Mouse (Mus musculus): Measurements from ENCODE around the gene Cxcl5. TPM values are rescaled to one million over a fixed set of nuclear protein-coding genes. Genes with fewer than 3 reads are reported as not detected.
A peak's percentile ranks its signal among the peaks of the same experiment; 100 is the strongest.

Cxcl5 gene
- polyA plus RNA-seq, 1 experiment from 2014 or later, result 0.34 TPM

DNA sequence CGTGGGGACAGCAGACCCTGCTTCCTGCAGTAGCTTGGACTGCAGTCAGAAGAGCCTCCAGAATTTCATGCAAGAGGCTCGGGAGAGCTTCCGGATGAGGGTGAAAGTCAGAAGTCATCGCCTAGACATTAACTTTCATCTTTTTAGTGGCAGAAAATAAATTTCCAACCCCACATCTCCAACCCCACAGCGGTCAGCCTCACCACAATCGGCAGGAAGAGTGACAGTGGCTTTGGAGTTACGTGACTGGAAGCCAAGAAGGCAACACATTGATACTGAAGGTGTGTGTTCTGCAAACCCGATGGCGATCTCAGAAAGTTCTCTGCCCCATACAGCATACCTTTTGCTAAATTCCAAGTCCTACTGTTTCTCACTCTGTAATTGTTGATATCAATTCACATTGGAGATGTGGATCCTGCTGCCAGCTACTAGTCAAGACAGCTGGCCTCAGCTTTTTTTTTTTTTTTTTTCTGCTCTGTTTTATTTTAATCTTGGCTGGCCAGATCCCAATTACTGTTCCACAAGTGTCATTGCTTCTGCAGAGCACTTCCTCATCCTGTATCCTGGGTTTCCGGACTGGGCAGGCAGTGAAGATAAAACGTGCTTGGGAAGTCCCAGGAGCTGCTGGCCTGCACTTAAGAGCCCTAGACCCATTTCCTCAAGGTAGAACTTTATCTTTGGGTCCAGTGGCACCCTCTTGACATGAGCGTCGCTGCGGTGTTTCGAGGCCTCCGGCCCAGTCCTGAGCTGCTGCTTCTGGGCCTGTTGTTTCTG lies 12.9 kb downstream of the Cxcl5 start, which contains the start of gene Pf4:
Gene Pf4 (plus strand): TSS at position 556 of the 774 bp plus-strand sequence.
- 78% methylated on average over 16 of the region's 16 CpGs for WGBS

GRCm38 (mm10) chr5:90775562-90775961 lies 16.4 kb downstream of the Cxcl5 start:
- H3K4me2 ChIP-seq (ENCODE audit: low read length), result no peak overlapping the region
- H3K36me3 ChIP-seq (ENCODE audit: control insufficient read depth, insufficient read depth, low read length), result no peaks in the 10 kb centered on the region
- 83% methylated on average over 5 of the region's 5 CpGs for WGBS
- no peak for ATAC-seq (replicated peaks; ENCODE audit: low FRiP score, low TSS enrichment, low read depth)
- no peak overlapping the region for H3K27ac ChIP-seq (ENCODE audit: low read depth)
- H3K4me3 ChIP-seq (ENCODE audit: low read depth, low read length), result no peak overlapping the region
- no peaks in the 10 kb centered on the region; the same call in 1 of the 2 replicates for H3K4me1 ChIP-seq (replicated peaks; ENCODE audit: control insufficient read depth, insufficient read depth, low read length)
- H3K9me3 ChIP-seq (ENCODE audit: control insufficient read depth, low read length), result no peaks in the 10 kb centered on the region
- H3K9ac ChIP-seq (ENCODE audit: low read length), result no peak overlapping the region
- no peaks in the 10 kb centered on the region for H3K27me3 ChIP-seq (replicated peaks; ENCODE audit: control insufficient read depth, insufficient read depth, low read length)
- DNase-seq (ENCODE audit: low spot score), result no peak

More for the DNA sequence above, 12.9 kb downstream of the Cxcl5 start, which contains the start of gene Pf4:
- no peaks in the 10 kb centered on the region for H3K9me3 ChIP-seq (ENCODE audit: control insufficient read depth, low read length)
- ATAC-seq (replicated peaks; ENCODE audit: low FRiP score, low TSS enrichment, low read depth) (no peak), DNase-seq (ENCODE audit: low spot score) (no peak)
- H3K27me3 ChIP-seq (replicated peaks; ENCODE audit: control insufficient read depth, insufficient read depth, low read length), result no peaks in the 10 kb centered on the region
- H3K4me2 ChIP-seq (ENCODE audit: low read length), result no peak within 1 kb of the TSS
- H3K4me3 ChIP-seq (ENCODE audit: low read depth, low read length), result no peak within 1 kb of the TSS
- H3K27ac ChIP-seq (ENCODE audit: low read depth), result no peak within 1 kb of the TSS
- H3K9ac ChIP-seq (ENCODE audit: low read length), result no peak within 1 kb of the TSS
- H3K36me3 ChIP-seq (ENCODE audit: control insufficient read depth, insufficient read depth, low read length), result no peaks in the 10 kb centered on the region
- H3K4me1 ChIP-seq (replicated peaks; ENCODE audit: control insufficient read depth, insufficient read depth, low read length), result no peaks in the 10 kb centered on the region; the same call in 1 of the 2 replicates

DNA sequence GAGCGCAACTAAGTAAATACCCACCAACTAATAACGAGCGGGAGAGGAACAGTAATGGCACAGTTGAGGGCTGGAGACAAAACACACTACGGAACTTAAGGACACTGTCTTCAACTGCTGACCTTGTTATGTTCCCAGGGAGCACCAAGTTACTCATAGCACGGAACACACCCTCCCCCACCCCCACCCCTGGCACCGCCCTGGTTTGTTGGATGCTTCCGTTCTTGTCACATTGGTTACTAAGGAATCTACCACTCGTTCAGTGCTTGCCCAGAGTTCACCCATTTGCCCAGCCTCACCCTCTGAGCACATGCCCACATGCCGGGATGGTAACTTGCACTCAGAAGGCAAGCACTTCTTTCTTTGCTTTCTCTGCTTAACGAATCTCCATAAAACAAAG lies 18.5 kb downstream of the Cxcl5 start:
- no peaks in the 10 kb centered on the region for H3K4me1 ChIP-seq (replicated peaks; ENCODE audit: control insufficient read depth, insufficient read depth, low read length)
- no peaks in the 10 kb centered on the region for H3K27me3 ChIP-seq (replicated peaks; ENCODE audit: control insufficient read depth, insufficient read depth, low read length)
- ATAC-seq (replicated peaks; ENCODE audit: low FRiP score, low TSS enrichment, low read depth) (no peak), DNase-seq (ENCODE audit: low spot score) (no peak)
- no peak overlapping the region for H3K4me3 ChIP-seq (ENCODE audit: low read depth, low read length)
- H3K4me2 ChIP-seq (ENCODE audit: low read length), result no peak overlapping the region
- H3K9me3 ChIP-seq (ENCODE audit: control insufficient read depth, low read length), result no peaks in the 10 kb centered on the region
- WGBS, result 84% methylated on average over 10 of the region's 10 CpGs
- H3K27ac ChIP-seq (ENCODE audit: low read depth), result no peak overlapping the region
- no peaks in the 10 kb centered on the region for H3K36me3 ChIP-seq (ENCODE audit: control insufficient read depth, insufficient read depth, low read length)
- H3K9ac ChIP-seq (ENCODE audit: low read length), result no peak overlapping the region

DNA sequence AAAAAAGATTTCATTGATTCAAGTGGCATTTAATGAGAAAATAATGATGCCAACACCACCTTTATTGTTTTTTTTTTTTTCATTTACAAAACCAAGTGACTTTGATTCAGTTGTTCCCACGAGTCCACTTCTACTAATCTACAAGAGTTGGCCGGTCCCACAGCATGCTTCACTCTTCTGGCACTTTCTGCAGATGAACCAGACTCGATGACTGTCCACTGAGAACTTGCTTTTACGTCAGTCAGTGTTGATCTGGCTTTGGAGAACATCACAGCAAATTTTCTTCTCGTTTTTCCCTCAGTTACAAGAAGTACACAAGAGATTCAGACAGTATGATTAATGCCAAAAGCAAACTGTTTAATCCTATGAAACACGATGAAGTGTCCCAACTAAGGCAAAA lies 19.7 kb downstream of the Cxcl5 start:
- WGBS, result 76% methylated on average over 6 of the region's 6 CpGs
- ATAC-seq (replicated peaks; ENCODE audit: low FRiP score, low TSS enrichment, low read depth), result no peak
- no peaks in the 10 kb centered on the region for H3K36me3 ChIP-seq (ENCODE audit: control insufficient read depth, insufficient read depth, low read length)
- H3K27me3 ChIP-seq (replicated peaks; ENCODE audit: control insufficient read depth, insufficient read depth, low read length), result no peaks in the 10 kb centered on the region
- H3K4me2 ChIP-seq (ENCODE audit: low read length), result no peak overlapping the region
- no peak for DNase-seq (ENCODE audit: low spot score)
- no peak overlapping the region for H3K9ac ChIP-seq (ENCODE audit: low read length)
- no peak overlapping the region for H3K27ac ChIP-seq (ENCODE audit: low read depth)
- H3K9me3 ChIP-seq (ENCODE audit: control insufficient read depth, low read length), result no peaks in the 10 kb centered on the region
- no peaks in the 10 kb centered on the region for H3K4me1 ChIP-seq (replicated peaks; ENCODE audit: control insufficient read depth, insufficient read depth, low read length)
- H3K4me3 ChIP-seq (ENCODE audit: low read depth, low read length), result no peak overlapping the region

DNA sequence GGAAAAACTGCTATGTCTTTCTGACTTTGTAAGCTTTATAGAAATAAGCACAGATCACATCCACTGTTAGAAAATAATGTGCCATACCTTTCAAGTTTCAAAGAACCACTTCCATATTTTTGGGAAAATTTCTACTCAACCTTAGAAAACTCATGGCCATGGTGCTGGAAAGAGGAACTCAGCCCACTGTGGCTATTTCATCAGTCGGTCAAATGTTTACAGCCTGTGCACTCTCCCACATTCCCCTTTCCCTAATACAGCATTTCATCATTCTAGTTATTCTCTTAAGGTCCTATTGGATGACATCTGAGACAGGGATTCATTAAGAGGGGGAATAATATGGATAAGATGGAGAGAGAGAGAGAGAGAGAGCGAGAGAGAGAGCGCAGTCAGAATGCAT lies 24.5 kb downstream of the Cxcl5 start:
- ATAC-seq (replicated peaks; ENCODE audit: low FRiP score, low TSS enrichment, low read depth), result no peak
- whole genome bisulfite sequencing, result 79% methylated on average over 3 of the region's 3 CpGs

GRCm38 (mm10) chr5:90785659-90786588 lies 26.8 kb downstream of the Cxcl5 start, which contains the start of gene Cxcl3:
Cxcl3 (plus strand) TSS chr5:90786103.
- Histone ChIP-seq H3K4me2 (ENCODE audit: low read length) (peak within 1 kb of the TSS; percentile 58), H3K4me1 (replicated peaks; ENCODE audit: control insufficient read depth, insufficient read depth, low read length) (no peaks in the 10 kb centered on the region), H3K27me3 (replicated peaks; ENCODE audit: control insufficient read depth, insufficient read depth, low read length) (no peaks in the 10 kb centered on the region), H3K36me3 (ENCODE audit: control insufficient read depth, insufficient read depth, low read length) (no peaks in the 10 kb centered on the region), H3K9ac (ENCODE audit: low read length) (no peak within 1 kb of the TSS), H3K9me3 (ENCODE audit: control insufficient read depth, low read length) (no peaks in the 10 kb centered on the region), H3K4me3 (ENCODE audit: low read depth, low read length) (peak within 1 kb of the TSS; percentile 21), H3K27ac (ENCODE audit: low read depth) (no peak within 1 kb of the TSS)
- 20% methylated on average over 24 of the region's 26 CpGs for WGBS
- DNase-seq (ENCODE audit: low spot score), result peak; percentile 70
- ATAC-seq (replicated peaks; ENCODE audit: low FRiP score, low TSS enrichment, low read depth), result peak; percentile 88

More for the DNA sequence above, 24.5 kb downstream of the Cxcl5 start:
- no peak overlapping the region for H3K4me3 ChIP-seq (ENCODE audit: low read depth, low read length)
- no peaks in the 10 kb centered on the region for H3K9me3 ChIP-seq (ENCODE audit: control insufficient read depth, low read length)
- no peaks in the 10 kb centered on the region for H3K27me3 ChIP-seq (replicated peaks; ENCODE audit: control insufficient read depth, insufficient read depth, low read length)
- H3K36me3 ChIP-seq (ENCODE audit: control insufficient read depth, insufficient read depth, low read length), result no peaks in the 10 kb centered on the region
- H3K4me1 ChIP-seq (replicated peaks; ENCODE audit: control insufficient read depth, insufficient read depth, low read length), result no peaks in the 10 kb centered on the region
- no peak overlapping the region for H3K9ac ChIP-seq (ENCODE audit: low read length)
- no peak overlapping the region for H3K4me2 ChIP-seq (ENCODE audit: low read length)
- no peak overlapping the region for H3K27ac ChIP-seq (ENCODE audit: low read depth)
- DNase-seq (ENCODE audit: low spot score), result no peak

DNA sequence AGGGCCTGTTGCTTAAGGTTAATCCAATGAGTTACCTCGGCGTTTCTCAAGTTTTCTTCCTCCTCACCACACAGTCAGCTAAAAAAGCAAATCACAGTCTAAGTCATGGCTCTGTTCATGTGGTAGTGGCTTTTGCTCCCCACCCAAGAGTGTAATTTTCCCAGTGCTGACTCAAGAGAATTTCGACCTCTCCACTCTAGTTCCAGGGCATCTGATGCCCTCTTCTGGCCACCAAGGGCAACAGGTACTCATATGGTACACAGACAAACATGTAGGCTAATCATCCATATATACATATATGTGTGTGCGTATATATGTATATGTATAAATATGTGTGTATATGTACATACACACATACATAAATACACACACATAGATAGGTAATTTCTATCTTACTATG lies 29.0 kb downstream of the Cxcl5 start:
- no peak overlapping the region for H3K4me3 ChIP-seq (ENCODE audit: low read depth, low read length)
- no peaks in the 10 kb centered on the region for H3K27me3 ChIP-seq (replicated peaks; ENCODE audit: control insufficient read depth, insufficient read depth, low read length)
- WGBS, result 82% methylated on average over 4 of the region's 4 CpGs
- H3K9ac ChIP-seq (ENCODE audit: low read length), result no peak overlapping the region
- ATAC-seq (replicated peaks; ENCODE audit: low FRiP score, low TSS enrichment, low read depth), result no peak
- H3K36me3 ChIP-seq (ENCODE audit: control insufficient read depth, insufficient read depth, low read length), result no peaks in the 10 kb centered on the region
- H3K9me3 ChIP-seq (ENCODE audit: control insufficient read depth, low read length), result no peaks in the 10 kb centered on the region
- no peaks in the 10 kb centered on the region for H3K4me1 ChIP-seq (replicated peaks; ENCODE audit: control insufficient read depth, insufficient read depth, low read length)
- DNase-seq (ENCODE audit: low spot score), result no peak
- H3K27ac ChIP-seq (ENCODE audit: low read depth), result no peak overlapping the region
- H3K4me2 ChIP-seq (ENCODE audit: low read length), result no peak overlapping the region

DNA sequence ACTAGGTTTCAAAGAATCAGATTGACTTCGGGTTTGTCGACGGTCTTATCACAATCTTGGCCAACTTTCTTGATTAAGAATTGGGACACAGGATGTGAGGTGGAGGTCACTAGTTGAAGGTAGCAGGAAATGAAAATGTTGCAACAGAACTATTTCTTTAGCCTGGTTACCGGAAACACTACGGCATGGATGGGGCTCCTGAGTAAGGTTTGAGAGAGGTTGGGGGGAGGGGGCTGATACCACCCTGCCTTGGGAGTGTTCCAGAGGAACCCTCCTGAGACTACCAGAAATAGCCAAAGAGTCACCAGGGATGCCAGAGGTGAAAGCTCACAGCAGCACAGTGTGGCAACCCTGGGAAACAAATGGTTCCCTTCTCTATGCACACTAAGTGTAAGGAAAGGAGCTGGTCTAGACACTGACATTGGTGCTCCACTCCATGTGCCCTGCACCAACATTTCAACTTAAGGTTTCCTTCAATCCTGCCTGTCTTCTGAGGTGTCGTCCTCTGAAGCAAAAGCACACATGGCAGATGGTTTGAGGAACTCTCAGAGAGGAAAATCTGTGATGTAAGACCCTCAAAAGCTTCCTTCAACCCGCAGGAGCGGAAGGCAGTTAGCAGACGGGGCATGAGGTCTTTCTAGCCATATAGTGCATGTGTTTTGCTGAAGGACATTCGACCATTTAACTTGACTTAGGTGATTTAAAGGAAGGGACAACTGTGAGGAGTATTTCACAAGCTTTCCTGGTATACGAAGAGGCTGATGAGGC lies 30.3 kb downstream of the Cxcl5 start:
- no peaks in the 10 kb centered on the region for H3K36me3 ChIP-seq (ENCODE audit: control insufficient read depth, insufficient read depth, low read length)
- H3K9ac ChIP-seq (ENCODE audit: low read length), result no peak overlapping the region
- DNase-seq (ENCODE audit: low spot score), result no peak
- no peaks in the 10 kb centered on the region for H3K4me1 ChIP-seq (replicated peaks; ENCODE audit: control insufficient read depth, insufficient read depth, low read length)
- H3K9me3 ChIP-seq (ENCODE audit: control insufficient read depth, low read length), result no peaks in the 10 kb centered on the region
- H3K27me3 ChIP-seq (replicated peaks; ENCODE audit: control insufficient read depth, insufficient read depth, low read length), result no peaks in the 10 kb centered on the region
- H3K4me2 ChIP-seq (ENCODE audit: low read length), result no peak overlapping the region
- no peak for ATAC-seq (replicated peaks; ENCODE audit: low FRiP score, low TSS enrichment, low read depth)
- no peak overlapping the region for H3K27ac ChIP-seq (ENCODE audit: low read depth)
- WGBS, result 69% methylated on average over 11 of the region's 11 CpGs
- no peak overlapping the region for H3K4me3 ChIP-seq (ENCODE audit: low read depth, low read length)

All from intestine, embryonic 14.5 days (tissue).